Mouse (Mus musculus) heart, postnatal 14 days (tissue): Measurements from ENCODE around the gene Chchd6. TPM values are rescaled to one million over a fixed set of nuclear protein-coding genes. Genes with fewer than 3 reads are reported as not detected.

ENCODE experiments used
- DNase-seq, 2 experiments: peaks; one replicate each; pipeline ENCODE4 v3.0.0; 2021 to 2022
- intact Hi-C: fragments of 180-260 bp; cut with DNase I; formaldehyde crosslinking; loops from one replicate; pipeline ENCODE4 v1.15.1; 2025
- total RNA-seq, 2 experiments: library from RNA; stranded (reverse); gene quantifications; 2 replicates each; pipeline ENCODE4 v1.2.3; 2021

The Chchd6 gene
- total RNA-seq, 2 experiments from 2014 or later, result 10.2 to 11.1 TPM

- no peak for DNase-seq
- intact Hi-C loops, result loop anchor here (10.0 kb wide), 1 partner anchor 754 kb away; no protein-coding TSS in a partner anchor
Measured at GRCm38 (mm10) chr6:89419066-89419815, 176.2 kb downstream of the Chchd6 start.

GRCm38 (mm10) chr6:89416030-89416595, 179.3 kb downstream of the Chchd6 start:
- intact Hi-C loops, result loop anchor here (10.0 kb wide), 1 partner anchor 751 kb away; no protein-coding TSS in a partner anchor
- DNase-seq, result no peak

- intact Hi-C loops, result loop anchor here (10.0 kb wide), 1 partner anchor 750 kb away; no protein-coding TSS in a partner anchor
- no peak for DNase-seq
Measured at GRCm38 (mm10) chr6:89415091-89415490, 180.4 kb downstream of the Chchd6 start.

GRCm38 (mm10) chr6:89414126-89414525, 181.3 kb downstream of the Chchd6 start:
- intact Hi-C loops, result loop anchor here (10.0 kb wide), 1 partner anchor 749 kb away; no protein-coding TSS in a partner anchor
- DNase-seq, result no peak

- intact Hi-C loops, result loop anchor here (10.0 kb wide), 1 partner anchor 749 kb away; no protein-coding TSS in a partner anchor
- no peak for DNase-seq
Measured at GRCm38 (mm10) chr6:89413481-89413884, 182.0 kb downstream of the Chchd6 start.

- no peak for DNase-seq
- intact Hi-C loops, result loop anchor here (10.0 kb wide), 1 partner anchor 748 kb away; no protein-coding TSS in a partner anchor
Measured at GRCm38 (mm10) chr6:89412562-89412961, 182.9 kb downstream of the Chchd6 start.

- intact Hi-C loops, result no loop called here
- DNase-seq, result no peak
Measured at GRCm38 (mm10) chr6:89409041-89409440, 186.4 kb downstream of the Chchd6 start.

- intact Hi-C loops, result no loop called here
- no peak for DNase-seq
Measured at GRCm38 (mm10) chr6:89408259-89408658, 187.2 kb downstream of the Chchd6 start.

- intact Hi-C loops, result no loop called here
- DNase-seq, result no peak
Measured at GRCm38 (mm10) chr6:89407247-89407889, 188.1 kb downstream of the Chchd6 start.

GRCm38 (mm10) chr6:89404964-89405363, 190.5 kb downstream of the Chchd6 start:
- DNase-seq, result no peak
- intact Hi-C loops, result no loop called here

GRCm38 (mm10) chr6:89403257-89404225, 191.9 kb downstream of the Chchd6 start:
- intact Hi-C loops, result no loop called here

GRCm38 (mm10) chr6:89402406-89402805, 193.0 kb downstream of the Chchd6 start:
- intact Hi-C loops, result no loop called here

More at GRCm38 (mm10) chr6:89403257-89404225, 191.9 kb downstream of the Chchd6 start:
- no peak for DNase-seq

GRCm38 (mm10) chr6:89399564-89399963, 195.9 kb downstream of the Chchd6 start:
- intact Hi-C loops, result no loop called here
- DNase-seq, result no peak

More at GRCm38 (mm10) chr6:89402406-89402805, 193.0 kb downstream of the Chchd6 start:
- DNase-seq, result no peak

- intact Hi-C loops, result no loop called here
- no peak for DNase-seq
Measured at GRCm38 (mm10) chr6:89397919-89398318, 197.5 kb downstream of the Chchd6 start.

- intact Hi-C loops, result no loop called here
- no peak for DNase-seq
Measured at GRCm38 (mm10) chr6:89393820-89394219, 201.6 kb downstream of the Chchd6 start.

GRCm38 (mm10) chr6:89392213-89392612, 203.2 kb downstream of the Chchd6 start:
- DNase-seq, result no peak
- intact Hi-C loops, result no loop called here

GRCm38 (mm10) chr6:89389771-89390170, 205.7 kb downstream of the Chchd6 start:
- intact Hi-C loops, result no loop called here
- no peak for DNase-seq

GRCm38 (mm10) chr6:89386956-89387355, 208.5 kb downstream of the Chchd6 start:
- intact Hi-C loops, result no loop called here
- DNase-seq, result no peak

GRCm38 (mm10) chr6:89384699-89385098, 210.8 kb downstream of the Chchd6 start:
- intact Hi-C loops, result no loop called here
- no peak for DNase-seq

- DNase-seq, result no peak
- intact Hi-C loops, result no loop called here
Measured at GRCm38 (mm10) chr6:89381851-89382250, 213.6 kb downstream of the Chchd6 start.
